Mouse (Mus musculus): ENCODE results near the gene Srp54b.
"Not testable (repeated sequence)": the region's sequence is repeated elsewhere in the genome, so short reads cannot be mapped to it uniquely, and the experiment has no call there.

The Srp54b gene

GRCm38 (mm10) chr12:55154559-55155448, at the start of gene Srp54b:
Srp54b (plus strand) TSS chr12:55155104.
- DNase-seq = not testable (repeated sequence)

GRCm38 (mm10) chr12:55112616-55113015, 42.3 kb upstream of the Srp54b start:
- not testable (repeated sequence) for DNase-seq

GRCm38 (mm10) chr12:55124242-55124641, 30.7 kb upstream of the Srp54b start, which contains the start of gene Fam177a:
Fam177a (plus strand) TSS chr12:55124469.
- DNase-seq = not testable (repeated sequence)

GRCm38 (mm10) chr12:55124731-55125130, 30.2 kb upstream of the Srp54b start:
- DNase-seq = not testable (repeated sequence)

- DNase-seq = not testable (repeated sequence)
These were observed 19.4 kb upstream of the Srp54b start for GRCm38 (mm10) chr12:55135540-55135939.

GRCm38 (mm10) chr12:55137859-55138258, 17.0 kb upstream of the Srp54b start:
- DNase-seq = not testable (repeated sequence)

GRCm38 (mm10) chr12:55155449-55155783, 512 bp downstream of the Srp54b start:
- not testable (repeated sequence) for DNase-seq

GRCm38 (mm10) chr12:55167034-55167557, 12.2 kb downstream of the Srp54b start:
- not testable (repeated sequence) for DNase-seq

GRCm38 (mm10) chr12:55187686-55188085, 32.8 kb downstream of the Srp54b start:
- not testable (repeated sequence) for DNase-seq

- not testable (repeated sequence) for DNase-seq
These were observed 34.2 kb downstream of the Srp54b start for GRCm38 (mm10) chr12:55189127-55189526.

GRCm38 (mm10) chr12:55199306-55199705, 44.4 kb downstream of the Srp54b start, which contains the start of gene 1700047I17Rik2:
1700047I17Rik2 (plus strand) TSS chr12:55199592.
- not testable (repeated sequence) for DNase-seq

- not testable (repeated sequence) for DNase-seq
These were observed 44.9 kb downstream of the Srp54b start for GRCm38 (mm10) chr12:55199799-55200198.

GRCm38 (mm10) chr12:55212944-55213343, 58.0 kb downstream of the Srp54b start:
- not testable (repeated sequence) for DNase-seq

- not testable (repeated sequence) for DNase-seq
These were observed 75.0 kb downstream of the Srp54b start, which contains the start of gene Srp54c for GRCm38 (mm10) chr12:55229626-55230519. Srp54c (plus strand) TSS chr12:55230168.

GRCm38 (mm10) chr12:55230520-55230861, 75.6 kb downstream of the Srp54b start:
- DNase-seq = not testable (repeated sequence)
